Mouse (Mus musculus) megakaryocyte, embryonic 14.5 days (primary cell): Measurements from ENCODE around the gene Cnr1. TPM values are rescaled to one million over a fixed set of nuclear protein-coding genes. Genes with fewer than 3 reads are reported as not detected.

Experiments used
- H3K27me3 ChIP-seq: replicated peaks from 2 replicates; pipeline ENCODE3; 2012; ENCODE audit warnings: inconsistent platforms
- H3K36me3 ChIP-seq: replicated peaks from 2 replicates; pipeline ENCODE3; 2012; ENCODE audit warnings: low read length, inconsistent platforms, mixed read lengths
- H3K4me1 ChIP-seq: 2 replicates; pipeline ENCODE4 v1.6.1; 2012; ENCODE audit warnings: inconsistent platforms
- H3K4me3 ChIP-seq: replicated peaks from 2 replicates; pipeline ENCODE3; 2012; ENCODE audit warnings: moderate library complexity, mild to moderate bottlenecking, inconsistent platforms
- H3K9me3 ChIP-seq: 2 replicates; pipeline ENCODE4 v1.6.1; 2012; ENCODE audit warnings: inconsistent platforms
- FLI1 ChIP-seq: IDR thresholded peaks from 2 replicates; pipeline ENCODE4 v1.6.1; 2012; ENCODE audit warnings: low read length, inconsistent platforms, mixed read lengths
- GATA1 ChIP-seq: IDR thresholded peaks from 3 replicates; pipeline ENCODE4 v1.6.1; 2012; ENCODE audit warnings: mixed read lengths, low read length, inconsistent platforms, borderline replicate concordance
- polyA plus RNA-seq: library from polyadenylated mRNA; stranded (reverse); fragments of >175 nt; gene quantifications from 2 replicates; pipeline ENCODE4 v1.2.3, GENCODE M21; 2012; ENCODE audit warnings: low replicate concordance; ENCODE audit not compliant: insufficient read depth

The Cnr1 gene
- polyA plus RNA-seq, 1 experiment, result 0.03 TPM

GRCm38 (mm10) chr4:33903812-33904340 is 20.5 kb upstream of the Cnr1 start:
- Histone ChIP-seq H3K36me3 (no peaks in the 10 kb centered on the region), H3K9me3 (peaks cover 10% of the 10 kb centered on the region; the same call in 1 of the 2 replicates), H3K4me3 (no peak overlapping the region), H3K4me1 (no peaks in the 10 kb centered on the region), H3K27me3 (no peaks in the 10 kb centered on the region)
- TF ChIP-seq FLI1 (no peak), GATA1 (no peak)

- Histone ChIP-seq H3K9me3 (peaks cover 10% of the 10 kb centered on the region; the same call in 1 of the 2 replicates), H3K27me3 (no peaks in the 10 kb centered on the region)
Observed at GRCm38 (mm10) chr4:33904826-33905225, 19.6 kb upstream of the Cnr1 start.

GRCm38 (mm10) chr4:33908786-33909185 is 15.6 kb upstream of the Cnr1 start:
- TF ChIP-seq GATA1 (no peak), FLI1 (no peak)
- no peaks in the 10 kb centered on the region for H3K36me3 ChIP-seq

More at GRCm38 (mm10) chr4:33904826-33905225, 19.6 kb upstream of the Cnr1 start:
- Histone ChIP-seq H3K4me3 (no peak overlapping the region), H3K36me3 (no peaks in the 10 kb centered on the region), H3K4me1 (no peaks in the 10 kb centered on the region)
- no peak for TF ChIP-seq FLI1
- TF ChIP-seq GATA1, result no peak

GRCm38 (mm10) chr4:33915730-33916129 is 8.7 kb upstream of the Cnr1 start:
- Histone ChIP-seq H3K36me3 (no peaks in the 10 kb centered on the region), H3K4me3 (peak overlapping the region; percentile 53), H3K4me1 (peaks cover 7% of the 10 kb centered on the region), H3K27me3 (peaks cover 2% of the 10 kb centered on the region), H3K9me3 (no peaks in the 10 kb centered on the region)
- TF ChIP-seq FLI1, result no peak

More at GRCm38 (mm10) chr4:33908786-33909185, 15.6 kb upstream of the Cnr1 start:
- Histone ChIP-seq H3K27me3 (no peaks in the 10 kb centered on the region), H3K9me3 (0 out of 2 replicates have a peak, but pooled peaks cover 3% of the 10 kb centered on the region), H3K4me1 (no peaks in the 10 kb centered on the region), H3K4me3 (no peak overlapping the region)

- TF ChIP-seq FLI1 (no peak), GATA1 (no peak)
- peaks cover 42% of the 10 kb centered on the region for H3K27me3 ChIP-seq
- H3K9me3 ChIP-seq, result no peaks in the 10 kb centered on the region
- H3K36me3 ChIP-seq, result no peaks in the 10 kb centered on the region
- H3K4me1 ChIP-seq, result peaks cover 28% of the 10 kb centered on the region
- H3K4me3 ChIP-seq, result peak overlapping the region; percentile 62
Observed at GRCm38 (mm10) chr4:33920807-33921206, 3.6 kb upstream of the Cnr1 start.

- H3K4me3 ChIP-seq, result peak overlapping the region; percentile 93
Observed at GRCm38 (mm10) chr4:33923151-33923760, 1.1 kb upstream of the Cnr1 start.

GRCm38 (mm10) chr4:33923761-33924233 is 596 bp upstream of the Cnr1 start:
- Histone ChIP-seq H3K36me3 (no peaks in the 10 kb centered on the region), H3K4me1 (peaks cover 26% of the 10 kb centered on the region), H3K27me3 (peaks cover 51% of the 10 kb centered on the region), H3K9me3 (no peaks in the 10 kb centered on the region), H3K4me3 (peak overlapping the region; percentile 93)
- TF ChIP-seq GATA1, result no peak
- TF ChIP-seq FLI1, result no peak

More at GRCm38 (mm10) chr4:33923151-33923760, 1.1 kb upstream of the Cnr1 start:
- Histone ChIP-seq H3K36me3 (no peaks in the 10 kb centered on the region), H3K27me3 (peaks cover 50% of the 10 kb centered on the region), H3K4me1 (peaks cover 26% of the 10 kb centered on the region), H3K9me3 (no peaks in the 10 kb centered on the region)
- TF ChIP-seq FLI1 (no peak), GATA1 (no peak)

GRCm38 (mm10) chr4:33924889-33925245 is 474 bp downstream of the Cnr1 start:
- H3K4me1 ChIP-seq, result peaks cover 26% of the 10 kb centered on the region
- H3K36me3 ChIP-seq, result no peaks in the 10 kb centered on the region
- H3K4me3 ChIP-seq, result peak overlapping the region; percentile 93
- no peaks in the 10 kb centered on the region for H3K9me3 ChIP-seq
- TF ChIP-seq FLI1 (no peak), GATA1 (no peak)
- peaks cover 53% of the 10 kb centered on the region for H3K27me3 ChIP-seq

- H3K36me3 ChIP-seq, result no peaks in the 10 kb centered on the region
- no peaks in the 10 kb centered on the region for H3K9me3 ChIP-seq
- peaks cover 53% of the 10 kb centered on the region for H3K27me3 ChIP-seq
- no peak for TF ChIP-seq FLI1
- TF ChIP-seq GATA1, result no peak
- H3K4me3 ChIP-seq, result peak overlapping the region; percentile 93
- H3K4me1 ChIP-seq, result peaks cover 25% of the 10 kb centered on the region
Observed at GRCm38 (mm10) chr4:33925489-33925888, 1.1 kb downstream of the Cnr1 start.

GRCm38 (mm10) chr4:33926010-33926409 is 1.6 kb downstream of the Cnr1 start:
- peaks cover 49% of the 10 kb centered on the region for H3K27me3 ChIP-seq

More at GRCm38 (mm10) chr4:33926010-33926409, 1.6 kb downstream of the Cnr1 start:
- no peaks in the 10 kb centered on the region for H3K9me3 ChIP-seq
- TF ChIP-seq GATA1 (no peak), FLI1 (no peak)
- H3K4me1 ChIP-seq, result peaks cover 21% of the 10 kb centered on the region
- no peaks in the 10 kb centered on the region for H3K36me3 ChIP-seq
- no peak overlapping the region for H3K4me3 ChIP-seq
